Mouse (Mus musculus): Measurements from ENCODE around the gene BC035044. TPM values are rescaled to one million over a fixed set of nuclear protein-coding genes. Genes with fewer than 3 reads are reported as not detected.
"Not testable (repeated sequence)": the region's sequence is repeated elsewhere in the genome, so short reads cannot be mapped to it uniquely, and the experiment has no call there.

Gene BC035044
- polyA plus RNA-seq, 1 experiment from 2014 or later: 2.1 TPM

GRCm38 (mm10) chr6:128826132-128826531 is 64.8 kb downstream of the BC035044 start, which contains the start of the genes Gm44511 and Klrb1b:
Gm44511 (minus strand) TSS chr6:128826315.
Klrb1b (minus strand) TSS chr6:128826331.
- no peak within 1 kb of the TSS for H3K9ac ChIP-seq (ENCODE audit: low read length)
- H3K4me3 ChIP-seq (replicated peaks; ENCODE audit: low read length): no peak within 1 kb of the TSS
- no peaks in the 10 kb centered on the region for H3K36me3 ChIP-seq (ENCODE audit: control insufficient read depth, insufficient read depth, low read length)
- no peak within 1 kb of the TSS for H3K27ac ChIP-seq (ENCODE audit: low read length)
- H3K4me2 ChIP-seq (ENCODE audit: low read depth, low read length): no peak within 1 kb of the TSS
- no peak for ATAC-seq (ENCODE audit: insufficient read depth, low FRiP score)
- 82% methylated on average over 6 of the region's 6 CpGs for WGBS
- peaks cover 3% of the 10 kb centered on the region for H3K27me3 ChIP-seq (ENCODE audit: control insufficient read depth, insufficient read depth, low read length)
- no peaks in the 10 kb centered on the region for H3K4me1 ChIP-seq (ENCODE audit: control insufficient read depth, insufficient read depth, low read length)
- H3K9me3 ChIP-seq (replicated peaks; ENCODE audit: control insufficient read depth, low read length): no peaks in the 10 kb centered on the region

GRCm38 (mm10) chr6:128818083-128818802 is 72.7 kb downstream of the BC035044 start:
- Histone ChIP-seq H3K4me2 (ENCODE audit: low read depth, low read length) (no peak overlapping the region), H3K4me1 (ENCODE audit: control insufficient read depth, insufficient read depth, low read length) (no peaks in the 10 kb centered on the region), H3K27ac (ENCODE audit: low read length) (no peak overlapping the region), H3K9ac (ENCODE audit: low read length) (no peak overlapping the region), H3K27me3 (ENCODE audit: control insufficient read depth, insufficient read depth, low read length) (no peaks in the 10 kb centered on the region), H3K4me3 (replicated peaks; ENCODE audit: low read length) (no peak overlapping the region), H3K36me3 (ENCODE audit: control insufficient read depth, insufficient read depth, low read length) (no peaks in the 10 kb centered on the region), H3K9me3 (replicated peaks; ENCODE audit: control insufficient read depth, low read length) (no peaks in the 10 kb centered on the region)
- 71% methylated on average over 4 of the region's 4 CpGs for WGBS
- ATAC-seq (ENCODE audit: insufficient read depth, low FRiP score): no peak

DNA sequence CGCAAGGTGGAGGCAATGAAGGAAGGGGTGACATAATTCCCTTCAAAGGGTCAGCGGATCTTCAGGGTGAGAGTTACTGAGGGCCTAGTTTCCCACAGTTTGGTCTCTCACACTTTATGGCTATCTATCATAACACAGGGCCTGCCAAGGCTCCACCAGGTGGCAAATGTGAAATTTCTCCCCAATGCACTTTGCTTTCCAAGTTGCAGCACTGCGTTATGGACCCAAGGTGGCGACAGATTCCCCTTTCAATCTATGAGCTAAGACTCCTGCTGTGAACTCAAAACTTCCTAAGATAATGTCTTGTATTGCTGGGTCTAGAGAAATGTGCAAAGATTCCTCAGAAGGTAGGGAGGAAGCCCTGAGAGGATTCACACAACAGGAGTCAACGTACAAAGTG is 82.4 kb downstream of the BC035044 start:
- no peak for ATAC-seq (ENCODE audit: insufficient read depth, low FRiP score)
- Histone ChIP-seq H3K27ac (ENCODE audit: low read length) (no peak overlapping the region), H3K27me3 (ENCODE audit: control insufficient read depth, insufficient read depth, low read length) (no peaks in the 10 kb centered on the region), H3K4me1 (ENCODE audit: control insufficient read depth, insufficient read depth, low read length) (no peaks in the 10 kb centered on the region), H3K9ac (ENCODE audit: low read length) (no peak overlapping the region), H3K36me3 (ENCODE audit: control insufficient read depth, insufficient read depth, low read length) (no peaks in the 10 kb centered on the region), H3K4me3 (replicated peaks; ENCODE audit: low read length) (no peak overlapping the region), H3K9me3 (replicated peaks; ENCODE audit: control insufficient read depth, low read length) (no peaks in the 10 kb centered on the region), H3K4me2 (ENCODE audit: low read depth, low read length) (no peak overlapping the region)
- WGBS: 86% methylated on average over 5 of the region's 5 CpGs

DNA sequence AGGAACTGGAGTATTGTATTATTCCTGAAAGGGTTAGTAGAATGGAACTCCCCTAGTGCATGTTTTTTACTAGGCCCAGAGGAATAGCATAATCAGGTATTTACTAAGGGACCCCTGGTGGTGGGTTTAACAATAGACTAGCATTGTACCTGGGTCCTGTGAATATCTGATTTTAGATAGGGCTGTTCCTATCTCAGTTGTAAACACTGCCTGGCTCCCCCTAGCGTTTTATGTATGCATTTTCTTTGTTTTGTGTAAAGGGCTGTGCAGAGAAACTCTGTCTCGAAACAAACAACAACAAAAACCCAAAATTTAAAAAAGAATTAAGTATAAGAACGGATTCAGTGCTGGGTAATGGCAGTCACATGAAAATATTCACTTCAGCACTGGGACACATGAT is 83.9 kb downstream of the BC035044 start:
- H3K9me3 ChIP-seq (replicated peaks; ENCODE audit: control insufficient read depth, low read length): no peaks in the 10 kb centered on the region
- H3K4me2 ChIP-seq (ENCODE audit: low read depth, low read length): no peak overlapping the region
- no peak for ATAC-seq (ENCODE audit: insufficient read depth, low FRiP score)
- H3K4me3 ChIP-seq (replicated peaks; ENCODE audit: low read length): no peak overlapping the region
- H3K4me1 ChIP-seq (ENCODE audit: control insufficient read depth, insufficient read depth, low read length): no peaks in the 10 kb centered on the region
- H3K9ac ChIP-seq (ENCODE audit: low read length): no peak overlapping the region
- no peaks in the 10 kb centered on the region for H3K36me3 ChIP-seq (ENCODE audit: control insufficient read depth, insufficient read depth, low read length)
- WGBS: 70% methylated on average over 3 of the region's 3 CpGs
- H3K27me3 ChIP-seq (ENCODE audit: control insufficient read depth, insufficient read depth, low read length): no peaks in the 10 kb centered on the region
- H3K27ac ChIP-seq (ENCODE audit: low read length): no peak overlapping the region

DNA sequence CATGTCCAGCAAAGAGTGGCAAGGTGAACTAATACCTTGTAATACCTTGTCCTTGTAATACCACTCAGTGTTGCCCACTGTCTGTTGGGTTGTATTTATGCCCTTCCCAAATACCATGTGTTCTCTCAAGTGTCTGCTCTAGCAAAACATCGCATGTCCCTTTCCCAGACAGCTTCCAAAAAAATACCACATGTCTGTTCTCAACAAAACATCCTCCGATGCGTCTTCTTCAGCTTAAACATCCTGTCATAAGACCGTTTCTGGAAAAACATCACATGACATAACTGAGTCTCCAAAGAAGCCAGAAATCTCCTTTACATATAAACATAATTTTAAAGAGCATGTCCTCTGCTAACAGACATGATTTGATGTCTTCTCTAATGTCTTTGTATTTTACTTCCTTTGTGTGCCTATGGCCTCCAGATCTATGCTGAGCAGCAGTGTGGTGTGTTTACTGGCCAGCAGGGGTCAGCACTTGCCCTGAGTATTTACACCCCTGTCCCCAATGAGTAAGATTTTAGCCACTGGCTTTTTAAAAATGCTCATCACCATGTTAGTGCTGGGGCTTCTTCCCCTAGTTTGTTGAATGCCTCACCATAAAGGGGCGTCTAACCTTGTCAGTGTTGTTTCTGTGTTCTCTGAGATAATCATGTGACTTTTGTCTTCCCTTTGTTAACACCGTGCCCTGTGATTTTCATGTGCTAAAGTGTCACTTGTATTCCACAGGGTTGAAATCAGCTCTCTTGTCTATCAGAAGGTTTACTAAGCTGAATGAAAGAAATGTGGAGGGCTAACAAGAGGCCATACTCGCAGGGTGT is 85.9 kb downstream of the BC035044 start:
- ATAC-seq (ENCODE audit: insufficient read depth, low FRiP score); H3K4me1 ChIP-seq (ENCODE audit: control insufficient read depth, insufficient read depth, low read length); H3K4me2 ChIP-seq (ENCODE audit: low read depth, low read length); H3K4me3 ChIP-seq (replicated peaks; ENCODE audit: low read length); H3K36me3 ChIP-seq (ENCODE audit: control insufficient read depth, insufficient read depth, low read length); H3K27ac ChIP-seq (ENCODE audit: low read length); H3K27me3 ChIP-seq (ENCODE audit: control insufficient read depth, insufficient read depth, low read length); H3K9ac ChIP-seq (ENCODE audit: low read length); H3K9me3 ChIP-seq (replicated peaks; ENCODE audit: control insufficient read depth, low read length): not testable (repeated sequence)
- WGBS: 57% methylated on average over 7 of the region's 7 CpGs

- peak; percentile 95 for ATAC-seq (ENCODE audit: insufficient read depth, low FRiP score)
- peak overlapping the region; percentile 52 for H3K4me3 ChIP-seq (replicated peaks; ENCODE audit: low read length)
- H3K27me3 ChIP-seq (ENCODE audit: control insufficient read depth, insufficient read depth, low read length): no peaks in the 10 kb centered on the region
- H3K4me2 ChIP-seq (ENCODE audit: low read depth, low read length): peak overlapping the region; percentile 58
- H3K36me3 ChIP-seq (ENCODE audit: control insufficient read depth, insufficient read depth, low read length): no peaks in the 10 kb centered on the region
- no peaks in the 10 kb centered on the region for H3K9me3 ChIP-seq (replicated peaks; ENCODE audit: control insufficient read depth, low read length)
- 6% methylated on average over 26 of the region's 26 CpGs for WGBS
- 0 out of 2 replicates have a peak overlapping the region, but pooled peaks have one; percentile 56 for H3K27ac ChIP-seq (ENCODE audit: low read length)
- peaks cover 6% of the 10 kb centered on the region for H3K4me1 ChIP-seq (ENCODE audit: control insufficient read depth, insufficient read depth, low read length)
- peak overlapping the region; percentile 62 for H3K9ac ChIP-seq (ENCODE audit: low read length)
Measured at GRCm38 (mm10) chr6:128802999-128803857, 87.7 kb downstream of the BC035044 start.

DNA sequence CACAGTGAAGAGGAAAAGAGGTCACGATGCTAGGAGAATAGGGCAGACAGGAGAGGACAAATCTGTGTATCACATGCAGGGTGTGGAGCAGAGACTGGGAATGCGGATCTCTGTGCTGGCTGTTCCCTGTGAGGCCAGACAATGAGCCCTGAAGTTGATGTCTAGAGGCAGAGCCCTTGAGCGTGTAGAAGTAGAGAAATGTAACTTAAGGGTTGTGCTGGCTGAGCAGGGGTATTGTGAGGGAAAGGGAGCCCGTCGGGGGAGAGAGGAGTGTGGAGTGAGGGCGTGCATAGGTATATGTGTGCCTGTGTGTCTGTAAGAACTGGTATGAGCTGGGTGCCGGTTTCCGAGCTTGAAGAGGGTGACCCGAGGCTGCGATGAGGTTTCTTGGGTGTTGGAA is 88.4 kb downstream of the BC035044 start:
- no peaks in the 10 kb centered on the region for H3K9me3 ChIP-seq (replicated peaks; ENCODE audit: control insufficient read depth, low read length)
- WGBS: 11% methylated on average over 10 of the region's 10 CpGs
- H3K4me1 ChIP-seq (ENCODE audit: control insufficient read depth, insufficient read depth, low read length): peaks cover 10% of the 10 kb centered on the region
- H3K36me3 ChIP-seq (ENCODE audit: control insufficient read depth, insufficient read depth, low read length): no peaks in the 10 kb centered on the region
- H3K27ac ChIP-seq (ENCODE audit: low read length): peak overlapping the region; percentile 56
- H3K4me2 ChIP-seq (ENCODE audit: low read depth, low read length): peak overlapping the region; percentile 58
- ATAC-seq (ENCODE audit: insufficient read depth, low FRiP score): peak; percentile 30
- H3K27me3 ChIP-seq (ENCODE audit: control insufficient read depth, insufficient read depth, low read length): no peaks in the 10 kb centered on the region
- H3K9ac ChIP-seq (ENCODE audit: low read length): peak overlapping the region; percentile 62
- H3K4me3 ChIP-seq (replicated peaks; ENCODE audit: low read length): peak overlapping the region; percentile 52

GRCm38 (mm10) chr6:128800696-128801095 is 90.2 kb downstream of the BC035044 start:
- not testable (repeated sequence) for ATAC-seq (ENCODE audit: insufficient read depth, low FRiP score); H3K4me3 ChIP-seq (replicated peaks; ENCODE audit: low read length); H3K36me3 ChIP-seq (ENCODE audit: control insufficient read depth, insufficient read depth, low read length); H3K27ac ChIP-seq (ENCODE audit: low read length); H3K9ac ChIP-seq (ENCODE audit: low read length); H3K27me3 ChIP-seq (ENCODE audit: control insufficient read depth, insufficient read depth, low read length); H3K4me2 ChIP-seq (ENCODE audit: low read depth, low read length); H3K9me3 ChIP-seq (replicated peaks; ENCODE audit: control insufficient read depth, low read length)
- WGBS: 82% methylated on average over 5 of the region's 5 CpGs
- H3K4me1 ChIP-seq (ENCODE audit: control insufficient read depth, insufficient read depth, low read length): peaks cover 13% of the 10 kb centered on the region

Measured in stomach, embryonic 16.5 days (tissue).